Mouse (Mus musculus) MEL (cell line): ENCODE results near the gene Uevld. TPM values are rescaled to one million over a fixed set of nuclear protein-coding genes. Genes with fewer than 3 reads are reported as not detected.

Experiments
- DNase-seq: peaks from one replicate; pipeline ENCODE4 v3.0.0; 2011; ENCODE audit warnings: low read depth, low spot score
- H3K27ac ChIP-seq: 2 replicates; pipeline ENCODE4 v1.5.1; 2012; ENCODE audit warnings: low read depth, mild to moderate bottlenecking, control low read depth, low read length, moderate library complexity; ENCODE audit not compliant: control insufficient read depth
- H3K27me3 ChIP-seq, 2 experiments: fragments of 150-350 bp in 1 of 2; sonication (generic) in 1 of 2; 2 replicates each; pipeline ENCODE4 v1.6.1; 2012; ENCODE audit warnings: low read length in 2 of 2, mild to moderate bottlenecking in 2 of 2, improper control_type of control experiment in 1 of 2, moderate library complexity in 1 of 2; ENCODE audit not compliant: insufficient read depth in 2 of 2, control insufficient read depth in 1 of 2
- H3K36me3 ChIP-seq, 2 experiments: 2 replicates each; pipeline ENCODE4 v1.6.1; 2012 to 2014; ENCODE audit warnings: low read length in 2 of 2, improper control_type of control experiment in 1 of 2, inconsistent platforms in 1 of 2, mild to moderate bottlenecking in 1 of 2; ENCODE audit not compliant: insufficient read depth in 2 of 2, control insufficient read depth in 1 of 2
- H3K4me1 ChIP-seq, 2 experiments: fragments of 150-350 bp in 1 of 2; sonication (generic) in 1 of 2; 2 replicates each; pipeline ENCODE4 v1.6.1; 2012; ENCODE audit warnings: low read length in 2 of 2, improper control_type of control experiment in 1 of 2, mild to moderate bottlenecking in 1 of 2; ENCODE audit not compliant: insufficient read depth in 2 of 2, control insufficient read depth in 1 of 2
- H3K4me3 ChIP-seq, 2 experiments: fragments of 150-350 bp in 1 of 2; sonication (generic) in 1 of 2; 2 replicates each; pipeline ENCODE4 v1.5.1; 2012; ENCODE audit warnings: low read depth in 2 of 2, low read length in 2 of 2, mild to moderate bottlenecking in 2 of 2, moderate library complexity in 2 of 2, control low read depth in 1 of 2, improper control_type of control experiment in 1 of 2; ENCODE audit not compliant: control insufficient read depth in 1 of 2, insufficient read depth in 1 of 2
- H3K79me2 ChIP-seq: 2 replicates; pipeline ENCODE4 v1.6.1; 2012; ENCODE audit warnings: mild to moderate bottlenecking, low read length, moderate library complexity; ENCODE audit not compliant: control insufficient read depth, poor library complexity, insufficient read depth
- H3K9ac ChIP-seq: 2 replicates; pipeline ENCODE4 v1.6.1; 2012; ENCODE audit warnings: low read depth, mild to moderate bottlenecking, control low read depth, low read length, moderate library complexity; ENCODE audit not compliant: control insufficient read depth, poor library complexity, severe bottlenecking
- H3K9me3 ChIP-seq: fragments of 150-350 bp; sonication (generic); replicated peaks from 2 replicates; pipeline ENCODE4 v1.6.1; 2012; ENCODE audit warnings: mild to moderate bottlenecking, low read length, improper control_type of control experiment, moderate library complexity; ENCODE audit not compliant: insufficient read depth
- BHLHE40 ChIP-seq: IDR thresholded peaks from 2 replicates; pipeline ENCODE4 v1.6.1; 2012; ENCODE audit warnings: low read depth, mild to moderate bottlenecking, inconsistent platforms, low read length, improper control_type of control experiment, borderline replicate concordance
- CTCF ChIP-seq, 3 experiments: IDR thresholded peaks in 2 of 3; conservative IDR thresholded peaks in 1 of 3; 2 replicates each; pipeline ENCODE4 v1.5.1; 2011 to 2012; ENCODE audit warnings: low read length in 3 of 3, low read depth in 2 of 3, mild to moderate bottlenecking in 2 of 3, improper control_type of control experiment in 1 of 3, inconsistent platforms in 1 of 3, mixed read lengths in 1 of 3, moderate library complexity in 1 of 3; ENCODE audit not compliant: control insufficient read depth in 1 of 3, insufficient read depth in 1 of 3, poor library complexity in 1 of 3, severe bottlenecking in 1 of 3
- E2F4 ChIP-seq: IDR thresholded peaks from 2 replicates; pipeline ENCODE4 v1.6.1; 2011; ENCODE audit warnings: low read depth, low read length, improper control_type of control experiment, borderline replicate concordance
- EP300 ChIP-seq, 2 experiments: IDR thresholded peaks; 2 replicates each; pipeline ENCODE4 v1.6.1; 2011; ENCODE audit warnings: improper control_type of control experiment in 2 of 2, low read length in 2 of 2, low read depth in 1 of 2, mild to moderate bottlenecking in 1 of 2
- ETS1 ChIP-seq: IDR thresholded peaks from 2 replicates; pipeline ENCODE4 v1.6.1; 2012; ENCODE audit warnings: low read depth, mild to moderate bottlenecking, inconsistent platforms, low read length, improper control_type of control experiment, moderate library complexity
- GABPA ChIP-seq: IDR thresholded peaks from 2 replicates; pipeline ENCODE4 v1.6.1; 2012; ENCODE audit warnings: low read depth, mild to moderate bottlenecking, inconsistent platforms, low read length, improper control_type of control experiment, moderate library complexity
- HCFC1 ChIP-seq: IDR thresholded peaks from 2 replicates; pipeline ENCODE4 v1.6.1; 2012; ENCODE audit warnings: low read depth, mild to moderate bottlenecking, inconsistent platforms, low read length, improper control_type of control experiment, moderate library complexity
- JUND ChIP-seq: IDR thresholded peaks from 2 replicates; pipeline ENCODE4 v1.6.1; 2011; ENCODE audit warnings: low read depth, mild to moderate bottlenecking, improper control_type of control experiment, low read length
- MAX ChIP-seq: IDR thresholded peaks from 2 replicates; pipeline ENCODE4 v1.6.1; 2011; ENCODE audit warnings: low read length, improper control_type of control experiment
- MAZ ChIP-seq: IDR thresholded peaks from 2 replicates; pipeline ENCODE4 v1.6.1; 2012; ENCODE audit warnings: low read depth, mild to moderate bottlenecking, inconsistent platforms, low read length, improper control_type of control experiment
- MEF2A ChIP-seq: IDR thresholded peaks from 2 replicates; pipeline ENCODE4 v1.6.1; 2014; ENCODE audit warnings: low read depth, mild to moderate bottlenecking, inconsistent platforms, low read length, improper control_type of control experiment; ENCODE audit not compliant: poor library complexity, insufficient replicate concordance, severe bottlenecking; ENCODE audit errors: extremely low read depth
- MXI1 ChIP-seq: IDR thresholded peaks from 2 replicates; pipeline ENCODE4 v1.6.1; 2011; ENCODE audit warnings: mild to moderate bottlenecking, low read depth, low read length, improper control_type of control experiment
- MYB ChIP-seq: IDR thresholded peaks from 2 replicates; pipeline ENCODE4 v1.6.1; 2011; ENCODE audit warnings: mild to moderate bottlenecking, low read depth, low read length, improper control_type of control experiment
- MYC ChIP-seq: IDR thresholded peaks from 2 replicates; pipeline ENCODE4 v1.6.1; 2011; ENCODE audit warnings: low read depth, mild to moderate bottlenecking, low read length, improper control_type of control experiment, moderate library complexity
- NELFE ChIP-seq: IDR thresholded peaks from 2 replicates; pipeline ENCODE4 v1.6.1; 2011; ENCODE audit warnings: low read depth, low read length, improper control_type of control experiment
- NRF1 ChIP-seq: IDR thresholded peaks from 2 replicates; pipeline ENCODE4 v1.6.1; 2014; ENCODE audit warnings: low read depth, mild to moderate bottlenecking, inconsistent platforms, low read length, improper control_type of control experiment, moderate library complexity; ENCODE audit not compliant: poor library complexity, insufficient read depth, severe bottlenecking
- POLR2AphosphoS2 ChIP-seq: IDR thresholded peaks from 2 replicates; pipeline ENCODE4 v1.6.1; 2011; ENCODE audit warnings: low read length, improper control_type of control experiment
- POLR2AphosphoS5 ChIP-seq: IDR thresholded peaks from 2 replicates; pipeline ENCODE4 v1.6.1; 2012; ENCODE audit warnings: low read depth, borderline replicate concordance, mild to moderate bottlenecking, inconsistent platforms, low read length, moderate library complexity, mixed read lengths
- RCOR1 ChIP-seq: IDR thresholded peaks from 2 replicates; pipeline ENCODE4 v1.6.1; 2012; ENCODE audit warnings: low read depth, mild to moderate bottlenecking, inconsistent platforms, low read length, improper control_type of control experiment
- SIN3A ChIP-seq: IDR thresholded peaks from 2 replicates; pipeline ENCODE4 v1.6.1; 2012; ENCODE audit warnings: low read length, improper control_type of control experiment, inconsistent platforms
- SMC3 ChIP-seq: IDR thresholded peaks from 2 replicates; pipeline ENCODE4 v1.6.1; 2011; ENCODE audit warnings: low read depth, low read length, improper control_type of control experiment
- TCF12 ChIP-seq: IDR thresholded peaks from 2 replicates; pipeline ENCODE4 v1.6.1; 2014; ENCODE audit warnings: low read depth, mild to moderate bottlenecking, inconsistent platforms, low read length, improper control_type of control experiment, moderate library complexity
- UBTF ChIP-seq: IDR thresholded peaks from 2 replicates; pipeline ENCODE4 v1.6.1; 2012; ENCODE audit warnings: low read depth, mild to moderate bottlenecking, inconsistent platforms, low read length, improper control_type of control experiment, moderate library complexity, borderline replicate concordance; ENCODE audit not compliant: insufficient read depth
- USF1 ChIP-seq: IDR thresholded peaks from 2 replicates; pipeline ENCODE4 v1.6.1; 2014; ENCODE audit warnings: low read depth, mild to moderate bottlenecking, inconsistent platforms, low read length, improper control_type of control experiment, moderate library complexity
- USF2 ChIP-seq, 2 experiments: IDR thresholded peaks; 2 replicates each; pipeline ENCODE4 v1.6.1; 2011 to 2012; ENCODE audit warnings: improper control_type of control experiment in 2 of 2, low read length in 2 of 2, borderline replicate concordance in 1 of 2, inconsistent platforms in 1 of 2, low read depth in 1 of 2, mild to moderate bottlenecking in 1 of 2; ENCODE audit not compliant: insufficient read depth in 1 of 2
- ZKSCAN1 ChIP-seq: IDR thresholded peaks from 2 replicates; pipeline ENCODE4 v1.6.1; 2012; ENCODE audit warnings: low read depth, mild to moderate bottlenecking, inconsistent platforms, low read length, improper control_type of control experiment, moderate library complexity
- ZNF384 ChIP-seq: IDR thresholded peaks from 2 replicates; pipeline ENCODE4 v1.6.1; 2012; ENCODE audit warnings: low read depth, mild to moderate bottlenecking, inconsistent platforms, low read length, improper control_type of control experiment
- polyA plus RNA-seq, 2 experiments: library from polyadenylated mRNA; stranded (reverse) in 1 of 2; unstranded in 1 of 2; fragments of >175 nt in 1 of 2; fragments of >200 nt in 1 of 2; gene quantifications; 2 replicates each; pipeline versions ENCODE4 v1.2.1 to v1.2.4; 2012; ENCODE audit warnings: low replicate concordance in 2 of 2, low read depth in 1 of 2; ENCODE audit not compliant: insufficient read length in 2 of 2, insufficient read depth in 1 of 2, missing spikeins in 1 of 2
- total RNA-seq: library from RNA; depleted of rRNA; stranded (reverse); fragments of 300-350 nt; gene quantifications from 2 replicates; pipeline ENCODE4 v1.2.3, GENCODE M21; 2012

The Uevld gene
- total and polyA plus RNA-seq, 3 experiments: 1.9 to 5.4 TPM; not detected in 1

- Histone ChIP-seq H3K27ac (no peak overlapping the region), H3K4me1 (peaks cover 17 to 22% of the 10 kb centered on the region in 2 experiments), H3K79me2 (no peaks in the 10 kb centered on the region), H3K36me3 (peaks cover 0 to 22% of the 10 kb centered on the region in 2 experiments; a peak in 2 of 4 replicates), H3K27me3 (no peaks in the 10 kb centered on the region), H3K4me3 (peak overlapping the region; percentile 49 to 56), H3K9me3 (no peaks in the 10 kb centered on the region), H3K9ac (peak overlapping the region; percentile 67)
- DNase-seq: peak; percentile 23
- 0 out of 2 replicates have a peak, but pooled peaks have one; percentile 6 for TF ChIP-seq SMC3
- TF ChIP-seq EP300 (IDR thresholded peaks at IDR 0.05; ENCODE audit: low read depth in 1 of 2, low read length in 2 of 2): no peak
- 0 out of 2 replicates have a peak, but pooled peaks have one; percentile 21 for TF ChIP-seq NELFE
Measured at GRCm38 (mm10) chr7:46964070-46964469, 5.7 kb upstream of the Uevld start.

- peak overlapping the region; percentile 49 to 56 for H3K4me3 ChIP-seq
- peak; percentile 88 for DNase-seq
- H3K36me3 ChIP-seq: peaks cover 0 to 22% of the 10 kb centered on the region in 2 experiments; a peak in 2 of 4 replicates
- H3K27ac ChIP-seq: no peak overlapping the region
- H3K4me1 ChIP-seq: peaks cover 17 to 22% of the 10 kb centered on the region in 2 experiments
- no peaks in the 10 kb centered on the region for H3K79me2 ChIP-seq
- no peaks in the 10 kb centered on the region; a peak in 1 of 4 replicates for H3K27me3 ChIP-seq
- H3K9ac ChIP-seq: peak overlapping the region; percentile 67
- no peaks in the 10 kb centered on the region for H3K9me3 ChIP-seq
- TF ChIP-seq HCFC1 (no peak), ETS1 (peak; percentile 28; the same call in 1 of the 2 replicates), POLR2AphosphoS2 (no peak), BHLHE40 (no peak), MAZ (no peak; the same call in 1 of the 2 replicates), NRF1 (no peak), MYC (peak; percentile 61; the same call in 1 of the 2 replicates), POLR2AphosphoS5 (no peak), MAX (no peak), CTCF (IDR thresholded peaks at IDR 0.05 in 2 of 3, conservative IDR thresholded peaks at IDR 0.05 in 1 of 3; ENCODE audit: control insufficient read depth in 1 of 3, insufficient read depth in 1 of 3, low read depth in 2 of 3, low read length in 3 of 3, poor library complexity in 1 of 3, severe bottlenecking in 1 of 3) (peak; percentile 52 to 98 (median 78)), EP300 (IDR thresholded peaks at IDR 0.05; ENCODE audit: low read depth in 1 of 2, low read length in 2 of 2) (peak; percentile 20 to 32; a peak in 2 of 4 replicates), E2F4 (no peak), MYB (no peak), ZNF384 (peak; percentile 60; the same call in 1 of the 2 replicates), GABPA (no peak), MEF2A (no peak), UBTF (no peak), RCOR1 (no peak), USF2 (IDR thresholded peaks at IDR 0.05; ENCODE audit: borderline replicate concordance in 1 of 2, insufficient read depth in 1 of 2, low read depth in 1 of 2, low read length in 2 of 2) (no peak), JUND (peak; percentile 96), TCF12 (peak; percentile 20; the same call in 1 of the 2 replicates), SIN3A (peak; percentile 72), USF1 (no peak), MXI1 (peak; percentile 74; the same call in 1 of the 2 replicates), SMC3 (peak; percentile 92), ZKSCAN1 (no peak)
Measured at GRCm38 (mm10) chr7:46962806-46963618, 4.7 kb upstream of the Uevld start.
